Mouse (Mus musculus): Measurements from ENCODE around the gene Usp21.

DNA sequence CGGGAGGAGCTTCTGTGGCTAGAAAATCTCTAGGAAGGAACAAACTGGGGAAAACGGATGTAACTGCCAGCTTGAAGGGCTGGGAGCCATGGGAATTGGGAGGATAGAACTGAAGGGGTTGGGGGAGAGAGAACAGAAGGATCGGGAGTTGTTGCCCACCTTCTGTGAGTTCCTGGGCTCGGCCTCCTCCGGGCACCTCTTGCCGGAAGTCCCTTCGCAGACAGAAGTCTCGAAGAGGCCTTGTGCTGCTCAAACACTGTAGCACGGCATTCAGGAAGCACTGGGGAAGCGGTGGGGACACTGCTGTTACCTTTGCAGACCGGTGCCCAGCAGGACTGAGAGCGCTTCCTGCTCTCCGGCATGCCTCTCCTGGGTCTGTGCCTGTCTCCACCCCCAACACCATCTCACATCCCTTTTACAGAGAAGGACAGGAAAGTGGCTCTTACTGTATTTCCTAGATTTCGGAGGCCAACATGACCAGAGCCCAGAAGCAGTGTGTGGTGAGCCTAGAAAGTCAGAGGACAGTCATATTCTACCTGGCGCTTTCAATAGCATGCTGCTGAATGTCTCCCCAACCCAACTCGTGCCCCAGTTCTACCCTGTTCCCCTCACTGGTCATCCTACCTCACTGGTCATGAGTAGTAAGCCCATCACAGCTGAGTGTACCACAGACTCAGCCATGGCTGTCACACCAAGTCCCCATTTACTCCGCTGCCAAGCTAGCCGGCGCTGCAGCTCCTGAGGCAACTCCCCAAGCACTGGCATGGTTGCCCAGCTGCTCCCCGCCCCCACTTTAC lies 2.5 kb downstream of the Usp21 start:
- TF ChIP-seq CTCF (IDR thresholded peaks at IDR 0.05; ENCODE audit: control insufficient read depth, insufficient read depth, low read length) = no peak
- no peak for TF ChIP-seq POLR2A (IDR thresholded peaks at IDR 0.05; ENCODE audit: borderline replicate concordance, control insufficient read depth, low read depth, low read length)

Measured in bone marrow, adult 2 months (tissue).